Mouse (Mus musculus) ES-E14 (cell line): Measurements from ENCODE around the gene Uba52. TPM values are rescaled to one million over a fixed set of nuclear protein-coding genes. Genes with fewer than 3 reads are reported as not detected.

ENCODE experiments used
- DNase-seq: peaks from one replicate; pipeline ENCODE4 v3.0.0-alpha.2; 2013; ENCODE audit warnings: low read depth, low spot score
- H3K27ac ChIP-seq: 2 replicates; pipeline ENCODE4 v1.5.1; 2012; ENCODE audit warnings: low read depth, mild to moderate bottlenecking, low read length, moderate library complexity, mixed read lengths; ENCODE audit not compliant: poor library complexity, insufficient read depth, severe bottlenecking
- H3K36me3 ChIP-seq: 2 replicates; pipeline ENCODE4 v1.6.1; 2012; ENCODE audit warnings: mild to moderate bottlenecking, low read length, moderate library complexity, mixed read lengths; ENCODE audit not compliant: control insufficient read depth, poor library complexity, insufficient read depth, severe bottlenecking
- H3K4me1 ChIP-seq, 2 experiments: fragments of 150-350 bp in 1 of 2; sonication (generic) in 1 of 2; 2 replicates each; pipeline ENCODE4 v1.6.1; 2012; ENCODE audit warnings: low read length in 2 of 2, mild to moderate bottlenecking in 1 of 2, mixed read lengths in 1 of 2; ENCODE audit not compliant: control insufficient read depth in 2 of 2, insufficient read depth in 2 of 2, poor library complexity in 1 of 2
- H3K4me3 ChIP-seq, 2 experiments: fragments of 150-350 bp in 1 of 2; sonication (generic) in 1 of 2; 2 replicates each; pipeline ENCODE4 v1.5.1; 2012; ENCODE audit warnings: low read length in 2 of 2, low read depth in 1 of 2, mild to moderate bottlenecking in 1 of 2, mixed read lengths in 1 of 2; ENCODE audit not compliant: insufficient read depth in 1 of 2, poor library complexity in 1 of 2, severe bottlenecking in 1 of 2
- H3K9ac ChIP-seq: 2 replicates; pipeline ENCODE4 v1.6.1; 2012; ENCODE audit warnings: low read depth, mild to moderate bottlenecking, low read length, mixed read lengths; ENCODE audit not compliant: poor library complexity, insufficient read depth, severe bottlenecking
- H3K9me3 ChIP-seq: fragments of 150-350 bp; sonication (generic); 2 replicates; pipeline ENCODE4 v1.6.1; 2012; ENCODE audit warnings: low read depth, mild to moderate bottlenecking, low read length; ENCODE audit not compliant: control insufficient read depth, insufficient read depth
- CHD2 ChIP-seq: IDR thresholded peaks from 2 replicates; pipeline ENCODE4 v1.6.1; 2014; ENCODE audit warnings: mild to moderate bottlenecking, low read depth, low read length, inconsistent platforms
- HCFC1 ChIP-seq: IDR thresholded peaks from 2 replicates; pipeline ENCODE4 v1.6.1; 2012; ENCODE audit warnings: low read length, inconsistent platforms, borderline replicate concordance; ENCODE audit not compliant: insufficient read depth
- MAFK ChIP-seq: IDR thresholded peaks from 2 replicates; pipeline ENCODE4 v1.6.1; 2014; ENCODE audit warnings: mild to moderate bottlenecking, low read depth, low read length, inconsistent platforms; ENCODE audit not compliant: insufficient read depth
- ZC3H11A ChIP-seq: IDR thresholded peaks from 2 replicates; pipeline ENCODE4 v1.6.1; 2012; ENCODE audit warnings: low read depth, mild to moderate bottlenecking, inconsistent platforms, low read length, borderline replicate concordance
- ZNF384 ChIP-seq: IDR thresholded peaks from 2 replicates; pipeline ENCODE4 v1.6.1; 2012; ENCODE audit warnings: low read depth, low read length, inconsistent platforms
- in situ Hi-C, 2 experiments: fragments of 600-800 bp; cut with MboI; formaldehyde crosslinking; loops; one replicate each; pipeline ENCODE4 v1.15.1; 2025; ENCODE audit warnings: low sequenced_read_pairs in 2 of 2, inconsistent platforms in 1 of 2; ENCODE audit not compliant: unreplicated experiment in 2 of 2
- total RNA-seq: library from RNA; depleted of rRNA; stranded (reverse); fragments of 300-350 nt; gene quantifications from 2 replicates; pipeline ENCODE4 v1.2.3, GENCODE M21; 2012

Uba52 gene
- total RNA-seq, 1 experiment, result 3,214 TPM

- Histone ChIP-seq H3K9ac (no peak overlapping the region), H3K27ac (no peak overlapping the region), H3K36me3 (no peaks in the 10 kb centered on the region; the same call in 1 of the 2 replicates), H3K4me1 (no peaks in the 10 kb centered on the region; a peak in 1 of 4 replicates), H3K9me3 (no peaks in the 10 kb centered on the region), H3K4me3 (no peak overlapping the region)
- no peak for DNase-seq
- TF ChIP-seq HCFC1 (no peak), CHD2 (no peak), MAFK (no peak), ZNF384 (peak; percentile 85), ZC3H11A (no peak)
- in situ Hi-C loops, result no loop called here
These were observed 39.0 kb upstream of the Uba52 start for GRCm38 (mm10) chr8:70549412-70550184.

- no peaks in the 10 kb centered on the region for H3K9me3 ChIP-seq
- no peaks in the 10 kb centered on the region; a peak in 1 of 4 replicates for H3K4me1 ChIP-seq
- no peak overlapping the region for H3K27ac ChIP-seq
- no peak for DNase-seq
- no peaks in the 10 kb centered on the region; the same call in 1 of the 2 replicates for H3K36me3 ChIP-seq
- TF ChIP-seq ZC3H11A (no peak), ZNF384 (no peak), MAFK (no peak), CHD2 (no peak), HCFC1 (no peak)
- no peak overlapping the region for H3K9ac ChIP-seq
- no peak overlapping the region for H3K4me3 ChIP-seq
- in situ Hi-C loops, result no loop called here
These were observed 37.2 kb upstream of the Uba52 start for GRCm38 (mm10) chr8:70547762-70548161.

- Histone ChIP-seq H3K36me3 (no peaks in the 10 kb centered on the region; the same call in 1 of the 2 replicates), H3K9ac (no peak overlapping the region), H3K4me3 (no peak overlapping the region), H3K27ac (no peak overlapping the region), H3K4me1 (no peaks in the 10 kb centered on the region; a peak in 1 of 4 replicates), H3K9me3 (no peaks in the 10 kb centered on the region)
- TF ChIP-seq ZC3H11A (no peak), MAFK (no peak), ZNF384 (no peak), CHD2 (no peak), HCFC1 (no peak)
- in situ Hi-C loops, result no loop called here
- no peak for DNase-seq
These were observed 35.8 kb upstream of the Uba52 start for GRCm38 (mm10) chr8:70546412-70546811.

DNA sequence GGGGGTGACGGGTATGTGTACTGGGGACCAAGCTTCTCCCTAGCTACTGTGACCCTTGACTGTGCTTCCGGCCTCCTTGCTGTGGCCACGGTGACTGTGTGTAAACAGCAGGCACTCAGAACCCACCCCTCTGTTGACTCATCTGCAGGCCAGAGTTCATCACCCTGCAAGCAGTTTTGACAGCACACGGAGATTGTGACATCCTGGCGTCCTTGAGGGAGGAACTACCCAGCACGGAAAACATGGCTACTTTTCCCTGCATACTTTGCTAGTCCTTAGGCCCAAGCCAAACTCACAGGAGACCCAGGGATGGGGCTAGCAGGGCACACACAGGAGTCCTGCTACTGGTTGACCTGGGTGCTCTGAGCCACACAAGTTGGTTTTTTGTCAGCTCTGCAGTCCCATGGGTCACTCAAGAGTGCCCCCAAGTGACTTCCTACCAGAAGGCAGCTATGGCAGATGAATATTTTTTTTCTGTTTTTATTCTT, 33.6 kb upstream of the Uba52 start:
- in situ Hi-C loops, result no loop called here
- Histone ChIP-seq H3K4me3 (no peak overlapping the region), H3K9me3 (no peaks in the 10 kb centered on the region), H3K36me3 (no peaks in the 10 kb centered on the region; the same call in 1 of the 2 replicates), H3K4me1 (peaks cover 0 to 2% of the 10 kb centered on the region in 2 experiments; a peak in 1 of 4 replicates), H3K27ac (no peak overlapping the region), H3K9ac (no peak overlapping the region)
- no peak for DNase-seq
- TF ChIP-seq ZNF384 (0 out of 2 replicates have a peak, but pooled peaks have one; percentile 19), HCFC1 (no peak), CHD2 (no peak)

GRCm38 (mm10) chr8:70541081-70541480, 30.5 kb upstream of the Uba52 start:
- H3K4me1 ChIP-seq, result 0 out of 4 replicates have a peak, but pooled peaks cover 0 to 2% of the 10 kb centered on the region in 2 experiments
- H3K4me3 ChIP-seq, result no peak overlapping the region
- no peaks in the 10 kb centered on the region for H3K9me3 ChIP-seq
- DNase-seq, result no peak
- no peak overlapping the region for H3K27ac ChIP-seq
- in situ Hi-C loops, result no loop called here
- H3K9ac ChIP-seq, result 0 out of 2 replicates have a peak overlapping the region, but pooled peaks have one; percentile 91
- H3K36me3 ChIP-seq, result no peaks in the 10 kb centered on the region; the same call in 1 of the 2 replicates
- TF ChIP-seq MAFK, result no peak
- TF ChIP-seq ZNF384, result no peak
- no peak for TF ChIP-seq ZC3H11A
- no peak for TF ChIP-seq HCFC1
- TF ChIP-seq CHD2, result no peak
